Mouse (Mus musculus): ENCODE results near the gene Dram1.

The Dram1 gene

GRCm38 (mm10) chr10:88379013-88379885 lies at the start of gene Dram1, which contains the start of gene Gnptab:
Dram1 (minus strand) TSS chr10:88379080.
Gnptab (plus strand) TSS chr10:88379132.
- DNase-seq (ENCODE audit: extremely low read depth, low read depth, low spot score), result no peak

DNA sequence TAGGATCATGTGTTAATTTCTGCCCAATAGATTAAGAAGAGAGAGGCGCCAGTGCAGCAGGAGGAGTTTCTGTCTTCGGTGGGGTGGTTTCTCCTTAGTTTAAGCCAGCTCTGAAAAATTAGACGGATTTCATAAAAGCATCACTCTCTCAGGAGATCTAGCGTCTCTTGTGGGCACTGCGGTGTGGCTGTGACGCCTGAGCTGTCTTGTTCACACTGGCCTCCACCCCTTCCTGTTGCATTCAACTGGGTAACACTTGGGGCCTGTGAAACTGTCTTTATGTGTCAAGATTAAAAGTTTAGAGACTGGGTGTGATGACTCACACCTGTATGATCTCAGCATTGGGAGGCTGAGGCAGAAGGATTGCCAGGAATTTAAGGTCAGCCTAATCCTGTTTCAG lies 49.1 kb upstream of the Dram1 start:
- DNase-seq (ENCODE audit: extremely low read depth, low read depth, low spot score), result no peak

DNA sequence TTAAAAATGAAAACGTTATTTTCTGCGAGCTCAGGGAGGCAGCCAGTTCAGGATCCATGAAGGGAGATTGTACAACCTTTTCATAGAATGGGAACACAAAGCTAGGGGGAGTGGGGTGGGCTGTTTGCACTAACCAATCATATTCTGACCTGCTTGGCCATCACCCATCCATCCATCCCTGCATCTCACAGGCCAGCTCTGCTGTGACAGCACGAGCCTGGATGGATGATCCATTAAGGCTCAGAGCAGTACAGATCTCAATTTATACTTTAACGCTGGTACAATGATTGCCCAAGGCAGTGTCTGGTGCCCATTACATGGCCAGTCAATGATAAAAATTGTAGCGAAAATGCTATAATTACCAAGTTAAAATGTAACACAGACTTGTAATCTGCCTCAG lies 48.0 kb upstream of the Dram1 start:
- DNase-seq (ENCODE audit: extremely low read depth, low read depth, low spot score), result no peak

- no peak for DNase-seq (ENCODE audit: extremely low read depth, low read depth, low spot score)
Observed at GRCm38 (mm10) chr10:88426158-88426816, 47.4 kb upstream of the Dram1 start.

GRCm38 (mm10) chr10:88420655-88421435 lies 42.0 kb upstream of the Dram1 start:
- DNase-seq (ENCODE audit: extremely low read depth, low read depth, low spot score), result no peak

- DNase-seq (ENCODE audit: extremely low read depth, low read depth, low spot score), result no peak
Observed at GRCm38 (mm10) chr10:88420141-88420541, 41.3 kb upstream of the Dram1 start.

DNA sequence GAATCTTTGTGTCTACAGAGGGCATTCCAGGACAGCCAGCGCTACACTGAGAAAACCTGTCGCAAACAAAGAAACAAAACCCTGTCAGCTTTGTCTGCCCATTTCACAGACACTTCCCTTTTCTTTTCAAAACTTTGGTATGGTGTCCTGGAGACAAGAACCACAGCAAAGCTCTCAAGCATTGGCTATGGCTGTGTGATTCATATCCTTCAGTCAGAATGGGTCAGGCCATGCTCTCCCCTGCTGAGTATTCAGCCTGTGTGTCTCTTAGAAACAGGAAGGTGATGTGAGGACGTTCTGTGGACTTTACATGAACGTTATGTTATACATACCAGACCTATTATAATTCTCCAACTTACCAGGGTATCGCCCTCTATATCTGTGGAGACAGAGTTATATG lies 38.8 kb upstream of the Dram1 start:
- DNase-seq (ENCODE audit: extremely low read depth, low read depth, low spot score), result no peak

DNA sequence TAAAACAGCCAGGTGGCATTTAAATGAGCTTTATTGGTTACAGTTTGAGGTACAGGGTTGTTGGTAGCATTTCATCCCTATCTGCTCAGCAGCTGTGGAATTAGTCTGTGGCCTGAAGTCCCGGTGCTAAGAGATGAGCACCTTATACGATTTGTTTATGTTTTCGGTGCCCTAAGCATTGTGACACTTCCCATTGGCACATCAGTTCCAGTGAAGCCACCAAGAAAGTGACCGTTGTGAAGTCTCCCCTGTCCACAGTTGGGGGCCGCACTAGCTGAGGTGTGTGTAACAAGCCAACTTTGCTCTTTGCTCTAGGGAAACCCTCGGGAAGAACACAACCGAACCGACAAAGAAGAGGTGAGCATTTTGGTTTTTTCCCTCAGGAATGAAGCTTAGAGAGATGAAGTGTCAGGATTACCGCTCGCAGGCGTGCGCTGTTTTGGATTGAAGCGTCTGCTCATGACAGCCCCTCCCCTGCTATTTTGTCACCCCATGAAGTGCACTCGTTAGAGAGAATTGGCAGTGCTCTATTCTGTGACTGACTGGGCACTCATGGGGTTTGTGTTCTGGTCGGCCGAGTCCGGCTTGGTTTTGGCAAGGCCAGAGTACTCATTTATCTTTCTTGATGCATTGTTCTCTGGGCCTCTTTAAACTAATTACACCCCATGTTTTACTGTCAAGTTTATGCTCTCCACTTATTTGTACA lies 33.6 kb upstream of the Dram1 start:
- no peak for DNase-seq (ENCODE audit: extremely low read depth, low read depth, low spot score)

GRCm38 (mm10) chr10:88409751-88410150 lies 30.9 kb upstream of the Dram1 start:
- no peak for DNase-seq (ENCODE audit: extremely low read depth, low read depth, low spot score)

DNA sequence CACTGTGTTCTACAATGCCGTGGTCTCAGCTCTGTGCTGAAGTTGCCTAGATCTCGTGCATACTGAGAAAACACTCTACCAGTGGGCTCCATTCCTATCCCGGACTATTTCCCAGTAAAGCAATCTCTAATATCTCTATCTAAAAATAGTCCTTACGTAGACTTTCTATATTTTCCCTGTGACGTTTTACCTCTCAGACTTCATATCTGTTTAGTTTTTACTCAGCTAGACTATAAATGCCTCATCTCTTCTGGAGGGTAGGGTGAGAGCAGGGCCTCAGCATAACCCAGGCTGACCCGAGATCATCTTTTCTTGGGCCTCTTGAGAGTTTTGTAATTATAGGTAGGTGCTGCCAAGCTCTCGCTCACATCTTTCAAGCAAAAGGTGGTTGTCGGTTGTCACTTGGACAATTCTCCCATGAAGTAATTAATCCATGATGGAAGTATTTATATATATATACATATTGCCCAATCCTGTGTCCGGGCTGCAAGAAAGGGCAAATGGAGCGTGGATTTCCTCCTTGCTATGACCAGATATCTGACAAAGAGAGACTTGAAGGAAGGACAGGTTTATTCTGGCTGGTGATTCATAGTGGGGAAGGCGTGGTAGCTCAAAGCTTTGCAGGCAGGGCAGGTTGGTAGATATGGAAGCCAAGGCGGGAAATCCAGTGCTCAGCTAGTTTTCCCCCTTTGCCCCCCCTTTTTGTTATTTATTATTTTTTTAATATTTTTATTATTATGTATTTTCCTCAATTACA lies 29.2 kb upstream of the Dram1 start:
- no peak for DNase-seq (ENCODE audit: extremely low read depth, low read depth, low spot score)

DNA sequence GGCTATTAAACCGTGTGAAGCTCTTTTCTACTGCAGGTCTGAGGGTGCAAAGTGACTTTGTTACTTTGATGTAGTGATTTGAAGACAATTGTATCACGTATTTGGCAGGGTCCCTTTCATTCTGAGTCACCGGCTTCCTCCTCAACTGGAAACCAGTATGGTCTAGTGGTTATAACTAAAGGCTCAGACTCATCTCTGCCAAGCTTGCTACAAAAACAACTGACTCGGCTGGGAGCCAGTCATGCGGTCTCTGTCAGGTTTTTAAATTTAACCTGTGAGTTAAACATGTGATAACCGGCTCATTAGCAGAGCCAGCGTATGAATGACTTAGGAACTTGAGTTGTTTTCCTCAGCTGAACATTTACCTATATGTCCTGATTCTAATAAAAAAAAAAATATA lies 26.9 kb upstream of the Dram1 start:
- no peak for DNase-seq (ENCODE audit: extremely low read depth, low read depth, low spot score)

- no peak for DNase-seq (ENCODE audit: extremely low read depth, low read depth, low spot score)
Observed at GRCm38 (mm10) chr10:88404220-88404619, 25.3 kb upstream of the Dram1 start.

DNA sequence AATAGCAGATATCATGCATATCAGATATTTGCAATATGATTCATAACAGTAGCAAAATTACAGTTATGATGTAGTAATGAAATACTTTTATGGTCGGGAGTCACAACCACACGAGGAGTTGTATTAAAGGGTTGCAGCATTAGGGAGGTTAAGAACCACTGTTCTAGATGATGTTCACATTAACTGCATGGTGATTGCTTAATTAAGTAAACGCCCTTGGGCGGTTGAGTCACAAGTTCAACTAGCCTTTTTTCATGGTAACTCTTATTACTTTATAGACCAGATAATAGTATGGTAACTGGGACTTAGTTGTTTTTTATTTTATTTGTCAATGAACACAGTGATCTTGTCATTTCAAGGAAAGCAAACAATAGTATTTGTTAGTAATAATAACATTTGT lies 24.1 kb upstream of the Dram1 start:
- DNase-seq (ENCODE audit: extremely low read depth, low read depth, low spot score), result peak; percentile 68

GRCm38 (mm10) chr10:88399271-88399670 lies 20.4 kb upstream of the Dram1 start:
- DNase-seq (ENCODE audit: extremely low read depth, low read depth, low spot score), result no peak

DNA sequence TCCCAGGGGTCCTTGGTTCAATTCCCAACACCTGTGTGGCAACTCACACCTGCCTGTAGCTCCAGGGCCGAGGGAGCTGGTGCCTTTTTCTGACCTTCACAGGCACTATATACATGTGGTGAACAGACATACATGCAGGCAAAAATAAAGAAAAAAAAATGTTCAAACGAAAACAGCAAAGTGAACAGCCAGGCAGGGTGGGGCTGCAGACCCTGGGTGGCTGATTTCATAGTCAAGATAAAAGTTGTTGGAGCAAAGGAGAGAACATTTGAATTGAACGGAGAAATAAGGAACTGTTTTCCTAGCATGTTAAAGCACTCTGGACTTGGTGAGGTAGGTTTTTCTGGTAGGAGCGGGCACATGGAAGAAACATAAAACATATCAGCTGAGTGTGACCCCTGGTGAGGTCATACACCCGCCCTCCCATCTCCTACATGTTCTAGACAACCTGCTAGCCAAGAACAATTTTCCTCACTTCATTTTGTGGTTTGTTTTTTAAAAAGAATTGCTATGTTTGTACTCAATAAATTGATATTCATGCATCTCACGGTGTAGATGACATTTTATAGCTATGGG lies 19.9 kb upstream of the Dram1 start:
- DNase-seq (ENCODE audit: extremely low read depth, low read depth, low spot score), result no peak

DNA sequence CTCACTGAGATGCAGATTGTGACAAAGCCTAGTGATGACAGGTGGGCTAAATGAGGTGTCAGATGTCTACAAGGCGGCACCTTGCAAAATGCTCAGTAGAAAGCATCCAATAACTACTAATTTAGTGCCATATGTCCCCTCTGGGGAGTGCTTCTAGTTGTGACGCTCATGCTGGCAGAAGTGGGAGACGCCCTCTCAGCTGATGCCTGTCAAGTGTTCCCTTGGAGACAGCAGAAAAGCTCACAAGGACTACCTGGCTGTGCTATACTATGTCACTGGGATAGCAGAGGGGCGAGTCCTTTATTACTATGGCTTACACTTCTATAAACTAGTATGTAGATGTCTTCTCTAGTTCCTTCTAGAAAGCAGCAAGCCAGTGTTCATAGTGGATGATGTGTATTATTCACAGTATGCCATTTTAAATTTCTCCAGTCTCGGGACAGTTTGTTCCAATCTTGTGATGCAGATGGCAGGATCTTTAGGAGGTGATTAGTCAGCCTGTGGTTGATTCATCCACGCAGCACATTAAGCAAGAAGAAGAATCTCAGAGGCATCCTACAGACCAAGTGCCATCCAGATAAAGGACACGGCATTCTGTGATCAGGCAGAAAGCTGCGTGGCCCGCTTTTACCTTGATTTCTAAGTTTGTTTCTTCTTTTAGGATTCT lies 13.4 kb upstream of the Dram1 start:
- DNase-seq (ENCODE audit: extremely low read depth, low read depth, low spot score), result no peak

GRCm38 (mm10) chr10:88391495-88391894 lies 12.6 kb upstream of the Dram1 start:
- DNase-seq (ENCODE audit: extremely low read depth, low read depth, low spot score), result no peak

DNA sequence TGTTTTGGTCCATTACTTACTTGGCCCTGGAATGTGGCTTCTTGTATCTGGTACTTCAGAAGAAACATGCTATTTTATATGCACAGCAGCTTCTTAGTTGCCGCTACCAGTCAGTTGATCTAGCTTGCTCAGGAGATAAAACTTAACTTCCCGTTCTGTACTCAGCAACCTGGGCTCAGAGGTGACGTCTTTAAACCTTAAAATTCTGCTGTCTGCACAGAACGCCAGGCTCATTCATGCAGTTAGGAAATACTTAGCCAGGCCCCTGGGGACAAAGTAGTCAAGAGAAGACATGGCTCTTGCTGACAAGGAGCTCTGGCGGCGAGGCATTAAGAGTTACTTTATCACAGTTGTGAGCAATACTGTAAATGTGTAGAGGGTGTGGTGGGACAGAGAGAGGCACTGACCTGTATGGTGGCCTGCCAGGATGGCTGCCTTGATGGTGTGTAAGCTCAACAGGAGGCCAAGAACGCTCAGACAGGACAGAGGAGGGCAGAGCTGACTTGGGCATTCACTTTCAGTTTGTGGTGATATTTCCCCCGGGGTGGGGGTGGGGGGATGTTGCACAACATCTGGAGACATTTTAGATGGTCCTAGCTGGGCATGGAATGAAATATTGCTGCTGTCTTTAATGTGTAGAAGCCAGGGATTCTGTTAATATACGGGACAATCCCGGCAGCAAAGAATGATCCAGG lies 11.4 kb upstream of the Dram1 start:
- DNase-seq (ENCODE audit: extremely low read depth, low read depth, low spot score), result no peak

DNA sequence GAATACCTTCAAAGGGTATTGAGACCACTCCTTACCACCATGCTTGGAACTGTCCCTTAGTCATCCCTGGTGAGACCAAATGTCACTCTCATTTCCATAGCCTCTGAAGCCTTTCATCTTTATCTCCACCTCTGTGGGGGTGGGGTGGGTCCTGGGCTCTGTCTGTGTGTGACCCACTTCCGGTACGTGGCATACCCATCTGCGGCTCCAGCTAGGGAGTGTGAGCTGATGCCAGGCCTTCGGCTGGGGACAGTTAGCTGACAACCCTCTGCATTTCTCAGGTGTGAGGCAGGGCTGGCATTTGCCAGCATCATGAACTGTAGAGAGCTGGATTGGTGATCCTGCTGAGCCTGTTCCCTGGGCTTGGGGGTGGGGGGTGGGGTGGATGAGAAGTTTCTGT lies 10.7 kb upstream of the Dram1 start:
- DNase-seq (ENCODE audit: extremely low read depth, low read depth, low spot score), result no peak

Data from fat pad, adult 2 months (tissue).